ENCODE assay signal across 24 mouse cellular contexts in genomic region chr6:119505525-119506225, GRCm38 (mm10). TPM values are rescaled to one million over a fixed set of nuclear protein-coding genes. Genes with fewer than 3 reads are reported as not detected.
A peak's percentile ranks its signal among the peaks of the same experiment; 100 is the strongest.
DNase-seq lines count a peak whose midpoint lies in the region; ATAC-seq and TF ChIP-seq lines count a peak whose summit lies in the region.
"Had no signal": no experiment of that assay in that cellular context is flagged by ENCODE, and none has a peak within 500 bp of the region (broad histone marks: within the 10 kb centered on the region; RNA-seq: fewer than 3 reads in every experiment).

No protein-coding gene starts in this region.

- 0 out of 2 replicates have a peak, but pooled peaks have one; percentile 38 for ATAC-seq in intestine, embryonic 16.5 days
- ATAC-seq in intestine, embryonic 15.5 days: no peak
- ATAC-seq in kidney, embryonic 16.5 days (ENCODE audit: low FRiP score, low TSS enrichment): no peak
- ATAC-seq in stomach, postnatal 0 days (ENCODE audit: low FRiP score, low TSS enrichment): peak; percentile 42; the same call in 1 of the 2 replicates
- no peak for ATAC-seq in hindbrain, embryonic 14.5 days (ENCODE audit: low FRiP score)
- ATAC-seq: forebrain, embryonic 15.5 days had no signal

- TF ChIP-seq CTCF in stomach, postnatal 0 days (IDR thresholded peaks at IDR 0.05; ENCODE audit: low read depth): no peak

- no peak overlapping the region for H3K4me2 ChIP-seq in intestine, embryonic 16.5 days (ENCODE audit: low read depth, low read length)
- H3K4me2 ChIP-seq in intestine, embryonic 15.5 days (replicated peaks): no peak overlapping the region
- H3K4me2 ChIP-seq in kidney, embryonic 16.5 days (replicated peaks; ENCODE audit: low read depth, low read length): no peak overlapping the region
- no peak overlapping the region for H3K4me2 ChIP-seq in stomach, postnatal 0 days (replicated peaks; ENCODE audit: low read depth)
- H3K4me2 ChIP-seq in hindbrain, embryonic 14.5 days (replicated peaks): no peak overlapping the region
- H3K4me2 ChIP-seq: forebrain, embryonic 15.5 days; heart, embryonic 11.5 days; limb, embryonic 15.5 days; lung, embryonic 15.5 days; neural tube, embryonic 12.5 days; stomach, embryonic 15.5 days had no signal

- H3K36me3 ChIP-seq in intestine, embryonic 16.5 days (ENCODE audit: control insufficient read depth, insufficient read depth, low read length): no peaks in the 10 kb centered on the region
- no peaks in the 10 kb centered on the region for H3K36me3 ChIP-seq in intestine, embryonic 15.5 days
- H3K36me3 ChIP-seq in kidney, embryonic 16.5 days (ENCODE audit: insufficient read depth, low read length): no peaks in the 10 kb centered on the region
- no peaks in the 10 kb centered on the region for H3K36me3 ChIP-seq in stomach, postnatal 0 days (ENCODE audit: control insufficient read depth, insufficient read depth, low read length)
- H3K36me3 ChIP-seq in hindbrain, embryonic 14.5 days (replicated peaks; ENCODE audit: control insufficient read depth, insufficient read depth): no peaks in the 10 kb centered on the region
- H3K36me3 ChIP-seq: forebrain, embryonic 15.5 days; limb, embryonic 15.5 days; lung, embryonic 15.5 days; neural tube, embryonic 12.5 days; stomach, embryonic 15.5 days had no signal

- H3K9ac ChIP-seq in intestine, embryonic 16.5 days (ENCODE audit: low read depth, low read length): no peak overlapping the region
- no peak overlapping the region for H3K9ac ChIP-seq in intestine, embryonic 15.5 days
- H3K9ac ChIP-seq in kidney, embryonic 16.5 days (replicated peaks; ENCODE audit: low read length): no peak overlapping the region
- H3K9ac ChIP-seq in stomach, postnatal 0 days (ENCODE audit: low read length): no peak overlapping the region
- H3K9ac ChIP-seq in hindbrain, embryonic 14.5 days: no peak overlapping the region
- H3K9ac ChIP-seq: forebrain, embryonic 15.5 days; limb, embryonic 15.5 days; liver, embryonic 14.5 days; lung, embryonic 15.5 days; neural tube, embryonic 12.5 days; stomach, embryonic 15.5 days had no signal

- 0 out of 2 replicates have a peak, but pooled peaks cover 3% of the 10 kb centered on the region for H3K4me1 ChIP-seq in intestine, embryonic 16.5 days (ENCODE audit: control insufficient read depth, insufficient read depth, low read length)
- H3K4me1 ChIP-seq in intestine, embryonic 15.5 days (replicated peaks): no peaks in the 10 kb centered on the region
- H3K4me1 ChIP-seq in kidney, embryonic 16.5 days (ENCODE audit: insufficient read depth, low read length): no peaks in the 10 kb centered on the region
- no peaks in the 10 kb centered on the region for H3K4me1 ChIP-seq in stomach, postnatal 0 days (replicated peaks; ENCODE audit: control insufficient read depth, insufficient read depth)
- no peaks in the 10 kb centered on the region for H3K4me1 ChIP-seq in hindbrain, embryonic 14.5 days (replicated peaks; ENCODE audit: control insufficient read depth, insufficient read depth, low read length)
- H3K4me1 ChIP-seq: lung, embryonic 15.5 days; neural tube, embryonic 12.5 days; stomach, embryonic 15.5 days had no signal

- no peak for TF ChIP-seq EP300 in stomach, postnatal 0 days (optimal IDR thresholded peaks at IDR 0.05)

- H3K9me3 ChIP-seq in intestine, embryonic 16.5 days (ENCODE audit: control insufficient read depth, low read length): no peaks in the 10 kb centered on the region
- no peaks in the 10 kb centered on the region for H3K9me3 ChIP-seq in intestine, embryonic 15.5 days
- H3K9me3 ChIP-seq in kidney, embryonic 16.5 days (ENCODE audit: low read length): no peaks in the 10 kb centered on the region
- no peaks in the 10 kb centered on the region for H3K9me3 ChIP-seq in stomach, postnatal 0 days (ENCODE audit: control insufficient read depth, low read length)
- H3K9me3 ChIP-seq in hindbrain, embryonic 14.5 days (ENCODE audit: control insufficient read depth, low read length): no peaks in the 10 kb centered on the region
- H3K9me3 ChIP-seq: embryonic facial prominence, embryonic 10.5 days; forebrain, embryonic 15.5 days; limb, embryonic 15.5 days; lung, embryonic 15.5 days; neural tube, embryonic 12.5 days; stomach, embryonic 15.5 days had no signal

- H3K27me3 ChIP-seq in intestine, embryonic 16.5 days (replicated peaks; ENCODE audit: control insufficient read depth, insufficient read depth, low read length): no peaks in the 10 kb centered on the region
- H3K27me3 ChIP-seq in intestine, embryonic 15.5 days (replicated peaks): no peaks in the 10 kb centered on the region
- no peaks in the 10 kb centered on the region for H3K27me3 ChIP-seq in kidney, embryonic 16.5 days (ENCODE audit: insufficient read depth, low read length)
- no peaks in the 10 kb centered on the region for H3K27me3 ChIP-seq in stomach, postnatal 0 days (ENCODE audit: control insufficient read depth, insufficient read depth, low read length)
- H3K27me3 ChIP-seq in hindbrain, embryonic 14.5 days (ENCODE audit: control insufficient read depth, insufficient read depth, low read length): no peaks in the 10 kb centered on the region
- H3K27me3 ChIP-seq: forebrain, embryonic 15.5 days; limb, embryonic 15.5 days; lung, embryonic 15.5 days; neural tube, embryonic 12.5 days; stomach, embryonic 15.5 days had no signal

- 75% methylated on average over 9 of the region's 9 CpGs for WGBS in intestine, embryonic 16.5 days
- 69% methylated on average over 9 of the region's 9 CpGs for WGBS in intestine, embryonic 15.5 days
- WGBS in kidney, embryonic 16.5 days: 74% methylated on average over 9 of the region's 9 CpGs
- 77% methylated on average over 9 of the region's 9 CpGs for WGBS in stomach, postnatal 0 days
- 55% methylated on average over 9 of the region's 9 CpGs for WGBS in hindbrain, embryonic 14.5 days

- H3K4me3 ChIP-seq in intestine, embryonic 16.5 days (ENCODE audit: low read length): no peak overlapping the region
- no peak overlapping the region for H3K4me3 ChIP-seq in intestine, embryonic 15.5 days (replicated peaks)
- no peak overlapping the region for H3K4me3 ChIP-seq in kidney, embryonic 16.5 days (ENCODE audit: low read length)
- H3K4me3 ChIP-seq in stomach, postnatal 0 days (ENCODE audit: low read depth, low read length): no peak overlapping the region
- H3K4me3 ChIP-seq in hindbrain, embryonic 14.5 days (replicated peaks; ENCODE audit: low read length): no peak overlapping the region
- H3K4me3 ChIP-seq: embryonic facial prominence, embryonic 10.5 days; forebrain, embryonic 15.5 days; left cerebral cortex, adult 2 months; limb, embryonic 15.5 days; lung, embryonic 15.5 days; neural tube, embryonic 12.5 days; stomach, embryonic 15.5 days had no signal

- peak; percentile 44 to 57 for DNase-seq in kidney, postnatal 36 days
- DNase-seq in R1 (ENCODE audit: low read depth, low spot score): peak; percentile 48
- no peak for DNase-seq in stomach, postnatal 0 days (ENCODE audit: low spot score)
- DNase-seq in hindbrain, embryonic 14.5 days (ENCODE audit: low spot score): no peak
- DNase-seq in right cerebral cortex, adult 18-20 months: no peak
- DNase-seq: adrenal gland, postnatal 36 days; cerebellum, adult 9-10 months; layer of hippocampus, adult 9-11 months; left cerebral cortex, postnatal 4 days; lung, postnatal 4 days; midbrain, embryonic 14.5 days; right cerebral cortex, postnatal 4 days had no signal

- H3K27ac ChIP-seq in intestine, embryonic 16.5 days (ENCODE audit: low read length): no peak overlapping the region
- no peak overlapping the region for H3K27ac ChIP-seq in intestine, embryonic 15.5 days
- H3K27ac ChIP-seq in kidney, embryonic 16.5 days (ENCODE audit: low read length): no peak overlapping the region
- H3K27ac ChIP-seq in stomach, postnatal 0 days (replicated peaks): no peak overlapping the region
- H3K27ac ChIP-seq in hindbrain, embryonic 14.5 days: no peak overlapping the region
- H3K27ac ChIP-seq: embryonic facial prominence, embryonic 10.5 days; forebrain, embryonic 15.5 days; left cerebral cortex, adult 2 months; limb, embryonic 15.5 days; liver, embryonic 14.5 days; lung, embryonic 15.5 days; neural tube, embryonic 12.5 days; stomach, embryonic 15.5 days had no signal

RNA-seq across cellular contexts. Expression of gene Fbxl14, which starts 26.2 kb away (rescaled TPM):
- polyA plus RNA-seq in intestine, embryonic 16.5 days (2015; fragmentation: Nextera tagmentation; extraction: Ambion mirVana): 3.7 and 4.1 TPM in 2 replicates
- 4.6 and 4.7 TPM in 2 replicates for polyA plus RNA-seq in intestine, embryonic 15.5 days (2015; fragmentation: Nextera tagmentation; extraction: Ambion mirVana)
- polyA plus RNA-seq in kidney, embryonic 16.5 days (2015; fragmentation: Nextera tagmentation; extraction: Ambion mirVana): 5.0 and 5.1 TPM in 2 replicates
- polyA plus RNA-seq in stomach, postnatal 0 days (2015; fragmentation: Nextera tagmentation; extraction: Ambion mirVana): 2.9 TPM in 2 replicates
- polyA plus RNA-seq in hindbrain, embryonic 14.5 days (2014; fragmentation: Nextera tagmentation; extraction: Ambion mirVana): 3.1 and 4.6 TPM in 2 replicates

RNA-seq across cellular contexts. Expression of gene Wnt5b, which starts 38.5 kb away (rescaled TPM):
- polyA plus RNA-seq in intestine, embryonic 16.5 days (2015; fragmentation: Nextera tagmentation; extraction: Ambion mirVana): 4.0 and 4.8 TPM in 2 replicates
- 7.3 and 7.4 TPM in 2 replicates for polyA plus RNA-seq in intestine, embryonic 15.5 days (2015; fragmentation: Nextera tagmentation; extraction: Ambion mirVana)
- polyA plus RNA-seq in kidney, embryonic 16.5 days (2015; fragmentation: Nextera tagmentation; extraction: Ambion mirVana): 9.6 and 10.1 TPM in 2 replicates
- polyA plus RNA-seq in stomach, postnatal 0 days (2015; fragmentation: Nextera tagmentation; extraction: Ambion mirVana): 4.5 and 5.2 TPM in 2 replicates
- polyA plus RNA-seq in hindbrain, embryonic 14.5 days (2014; fragmentation: Nextera tagmentation; extraction: Ambion mirVana): 6.3 and 6.6 TPM in 2 replicates

Comparison
In these comparisons a context has a peak if more than half of its experiments do, and no peak if none do; other contexts are left out.
1. ATAC-seq: peak in intestine, embryonic 16.5 days (single experiment) and stomach, postnatal 0 days (single experiment); none in intestine, embryonic 15.5 days (single experiment), kidney, embryonic 16.5 days (single experiment) and hindbrain, embryonic 14.5 days (single experiment).
2. DNase-seq: peak in kidney, postnatal 36 days (2 of 2) and R1 (single experiment); none in stomach, postnatal 0 days (single experiment), hindbrain, embryonic 14.5 days (single experiment) and right cerebral cortex, adult 18-20 months (single experiment).